ENCODE assay signal across 8 mouse cellular contexts in genomic region chr6:37216342-37216763, GRCm38 (mm10).
DNase-seq lines count a peak whose midpoint lies in the region; ATAC-seq and TF ChIP-seq lines count a peak whose summit lies in the region.

No protein-coding gene starts in this region.

- peak; percentile 71 for ATAC-seq in kidney, embryonic 16.5 days (ENCODE audit: low FRiP score, low TSS enrichment)
- ATAC-seq in forebrain, postnatal 0 days: peak; percentile 80
- peak; percentile 71 for ATAC-seq in midbrain, embryonic 15.5 days (replicated peaks)
- no peak for ATAC-seq in activated CD4-positive, CD25-positive, alpha-beta regulatory T cell, adult 4 months

- no peak for TF ChIP-seq CTCF in forebrain, postnatal 0 days (IDR thresholded peaks at IDR 0.05; ENCODE audit: low read depth)

- no peaks in the 10 kb centered on the region for H3K36me3 ChIP-seq in kidney, embryonic 16.5 days (ENCODE audit: insufficient read depth, low read length)
- no peaks in the 10 kb centered on the region for H3K36me3 ChIP-seq in forebrain, postnatal 0 days (ENCODE audit: insufficient read depth)
- no peaks in the 10 kb centered on the region for H3K36me3 ChIP-seq in midbrain, embryonic 15.5 days (replicated peaks)

- no peaks in the 10 kb centered on the region for H3K27me3 ChIP-seq in kidney, embryonic 16.5 days (ENCODE audit: insufficient read depth, low read length)
- H3K27me3 ChIP-seq in forebrain, postnatal 0 days (ENCODE audit: insufficient read depth, low read length): no peaks in the 10 kb centered on the region
- no peaks in the 10 kb centered on the region for H3K27me3 ChIP-seq in midbrain, embryonic 15.5 days (replicated peaks)

- peaks cover 18% of the 10 kb centered on the region for H3K4me1 ChIP-seq in kidney, embryonic 16.5 days (ENCODE audit: insufficient read depth, low read length)
- peaks cover 27% of the 10 kb centered on the region for H3K4me1 ChIP-seq in forebrain, postnatal 0 days (ENCODE audit: insufficient read depth)
- H3K4me1 ChIP-seq in midbrain, embryonic 15.5 days: peaks cover 37% of the 10 kb centered on the region

- no peak overlapping the region for H3K27ac ChIP-seq in kidney, embryonic 16.5 days (ENCODE audit: low read length)
- peak overlapping the region; percentile 48 for H3K27ac ChIP-seq in forebrain, postnatal 0 days (ENCODE audit: low read depth, low read length)
- H3K27ac ChIP-seq in midbrain, embryonic 15.5 days: peak overlapping the region; percentile 55

- WGBS in kidney, embryonic 16.5 days: 60% methylated on average over 4 of the region's 4 CpGs
- WGBS in forebrain, postnatal 0 days: 32% methylated on average over 4 of the region's 4 CpGs
- WGBS in midbrain, embryonic 15.5 days: 29% methylated on average over 4 of the region's 4 CpGs

- no peak for DNase-seq in kidney, adult 11 months
- DNase-seq in adrenal gland, postnatal 25 days: peak; percentile 23
- peak; percentile 75 for DNase-seq in forebrain, postnatal 0 days
- DNase-seq in layer of hippocampus, adult 11-12 months (ENCODE audit: low spot score): peak; percentile 78
- DNase-seq in thymus, postnatal 36 days: no peak

- H3K4me3 ChIP-seq in kidney, embryonic 16.5 days (ENCODE audit: low read length): no peak overlapping the region
- no peak overlapping the region for H3K4me3 ChIP-seq in forebrain, postnatal 0 days (ENCODE audit: low read depth, low read length)
- H3K4me3 ChIP-seq in midbrain, embryonic 15.5 days: no peak overlapping the region

- no peak overlapping the region for H3K4me2 ChIP-seq in kidney, embryonic 16.5 days (replicated peaks; ENCODE audit: low read depth, low read length)
- H3K4me2 ChIP-seq in forebrain, postnatal 0 days (ENCODE audit: low read depth): peak overlapping the region; percentile 5; the same call in 1 of the 2 replicates
- no peak overlapping the region for H3K4me2 ChIP-seq in midbrain, embryonic 15.5 days

- H3K9me3 ChIP-seq in kidney, embryonic 16.5 days (ENCODE audit: low read length): no peaks in the 10 kb centered on the region
- no peaks in the 10 kb centered on the region for H3K9me3 ChIP-seq in forebrain, postnatal 0 days (ENCODE audit: low read length)
- H3K9me3 ChIP-seq in midbrain, embryonic 15.5 days: no peaks in the 10 kb centered on the region

- no peak overlapping the region for H3K9ac ChIP-seq in kidney, embryonic 16.5 days (replicated peaks; ENCODE audit: low read length)
- no peak overlapping the region for H3K9ac ChIP-seq in forebrain, postnatal 0 days
- H3K9ac ChIP-seq in midbrain, embryonic 15.5 days: no peak overlapping the region

Comparison
In these comparisons a context has a peak if more than half of its experiments do, and no peak if none do; other contexts are left out.
1. DNase-seq: peak in adrenal gland, postnatal 25 days (single experiment), forebrain, postnatal 0 days (single experiment) and layer of hippocampus, adult 11-12 months (single experiment); none in kidney, adult 11 months (single experiment) and thymus, postnatal 36 days (0 of 2).